Mouse (Mus musculus): ENCODE data around the gene Zfp541.

DNA sequence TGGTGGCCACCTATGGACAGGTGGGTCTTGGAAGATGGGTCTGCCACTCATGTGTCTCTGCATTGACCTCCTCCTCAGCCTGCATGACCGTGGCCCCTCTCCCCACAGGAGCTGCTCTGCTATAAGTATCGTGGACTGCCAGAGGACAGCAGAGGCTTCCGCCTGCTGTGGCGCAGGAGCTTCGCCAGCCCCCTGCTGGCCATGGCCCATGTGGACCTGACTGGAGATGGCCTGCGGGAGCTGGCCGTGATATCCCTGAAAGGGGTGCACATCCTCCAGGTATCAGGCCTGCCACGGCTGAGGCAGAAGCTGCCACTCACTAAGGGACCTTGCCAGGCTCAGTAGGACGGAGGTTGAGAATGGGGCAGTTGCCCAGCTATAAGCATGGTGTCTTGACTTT is 64.2 kb downstream of the Zfp541 start:
- no peak for TF ChIP-seq CTCF (conservative IDR thresholded peaks at IDR 0.05; ENCODE audit: low read length)
- no peak for TF ChIP-seq NANOG (IDR thresholded peaks at IDR 0.05; ENCODE audit: borderline replicate concordance, low read length)
